Mouse (Mus musculus) embryonic facial prominence, embryonic 13.5 days (tissue): Measurements from ENCODE around the gene Spag16. TPM values are rescaled to one million over a fixed set of nuclear protein-coding genes. Genes with fewer than 3 reads are reported as not detected.
"Not testable (repeated sequence)": the region's sequence is repeated elsewhere in the genome, so short reads cannot be mapped to it uniquely, and the experiment has no call there.

Experiments
- ATAC-seq: fragments of 200-750 bp; cut with Nextera tagmentation; 2 replicates; pipeline ENCODE4 v1.8.0; 2017; ENCODE audit warnings: low read depth; ENCODE audit not compliant: insufficient number of reproducible peaks, insufficient read depth, low FRiP score, low TSS enrichment
- H3K27ac ChIP-seq: fragments of 300-500 bp; sonication (generic); 2 replicates; pipeline ENCODE4 v1.5.1; 2015; ENCODE audit warnings: moderate library complexity, mild to moderate bottlenecking, inconsistent platforms
- H3K27me3 ChIP-seq: fragments of 300-500 bp; sonication (generic); 2 replicates; pipeline ENCODE4 v1.6.1; 2015; ENCODE audit warnings: mild to moderate bottlenecking, inconsistent platforms
- H3K36me3 ChIP-seq: fragments of 300-500 bp; sonication (generic); 2 replicates; pipeline ENCODE4 v1.6.1; 2015; ENCODE audit warnings: mild to moderate bottlenecking, inconsistent platforms
- H3K4me1 ChIP-seq: fragments of 300-500 bp; sonication (generic); 2 replicates; pipeline ENCODE4 v1.6.1; 2015; ENCODE audit warnings: inconsistent platforms
- H3K4me2 ChIP-seq: fragments of 300-500 bp; sonication (generic); 2 replicates; pipeline ENCODE4 v1.6.1; 2015; ENCODE audit warnings: moderate library complexity, mild to moderate bottlenecking, inconsistent platforms
- H3K4me3 ChIP-seq: fragments of 300-500 bp; sonication (generic); 2 replicates; pipeline ENCODE4 v1.5.1; 2015; ENCODE audit warnings: mild to moderate bottlenecking, inconsistent platforms
- H3K9ac ChIP-seq: fragments of 300-500 bp; sonication (generic); 2 replicates; pipeline ENCODE4 v1.6.1; 2015; ENCODE audit warnings: mild to moderate bottlenecking, inconsistent platforms
- H3K9me3 ChIP-seq: fragments of 300-500 bp; sonication (generic); 2 replicates; pipeline ENCODE4 v1.6.1; 2016; ENCODE audit warnings: inconsistent platforms
- WGBS: fragments of 180-500 bp; shearing (Covaris S2); methylation state at CpG from one replicate; pipeline ENCODE4 v1.1.7; 2015; ENCODE audit warnings: mixed read lengths; 5-methylcytosine and 5-hydroxymethylcytosine counted together
- polyA plus RNA-seq: library from polyadenylated mRNA; unstranded; fragments of >200 nt; fragmentation: Nextera tagmentation; extraction: Ambion mirVana; gene quantifications from 2 replicates; pipeline ENCODE4 v1.2.1, GENCODE M21; 2015

Gene Spag16
- polyA plus RNA-seq, 1 experiment from 2014 or later = 0.91 TPM

DNA sequence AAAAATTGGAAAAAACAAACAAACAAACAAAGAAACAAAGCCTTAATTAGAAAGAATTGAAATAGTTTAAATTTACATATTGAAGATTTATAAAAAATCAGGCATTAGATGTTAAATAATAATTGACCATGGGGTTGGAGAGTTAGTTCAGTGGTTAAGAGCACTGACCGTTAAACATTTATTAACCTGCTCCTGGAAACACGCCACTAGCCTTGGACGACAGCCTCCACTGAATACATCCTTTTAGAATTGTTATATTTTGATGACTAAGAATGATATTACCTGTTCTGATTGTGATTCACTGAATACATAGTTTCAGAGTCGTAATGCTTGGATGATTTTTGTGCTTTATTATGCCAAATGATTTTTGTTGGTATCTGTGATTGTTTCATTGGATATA, 6.7 kb downstream of the Spag16 start:
- H3K4me2 ChIP-seq, H3K27ac ChIP-seq, H3K36me3 ChIP-seq, H3K27me3 ChIP-seq, H3K9me3 ChIP-seq, H3K4me1 ChIP-seq, H3K4me3 ChIP-seq, ATAC-seq, H3K9ac ChIP-seq: not testable (repeated sequence)
- WGBS = 86% methylated on average over 4 of the region's 4 CpGs

DNA sequence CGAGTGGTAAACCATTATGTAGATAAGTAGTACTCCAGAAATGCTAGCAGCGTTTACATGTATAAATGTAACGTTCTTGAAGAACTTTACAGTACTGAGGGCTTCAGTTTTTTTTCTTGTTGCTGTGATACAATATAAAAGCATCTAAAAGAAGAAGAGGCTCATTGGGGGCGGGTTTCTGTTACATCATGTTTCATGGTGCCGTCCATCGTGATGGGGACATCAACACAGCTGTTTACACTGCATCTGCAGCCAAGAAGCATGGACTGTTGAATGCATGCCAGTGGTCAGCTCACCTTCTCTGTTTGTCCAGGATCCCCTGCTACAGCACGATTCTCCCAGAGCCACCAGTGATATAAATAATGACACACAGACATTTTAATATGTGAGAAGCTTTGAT, 26.7 kb downstream of the Spag16 start:
- H3K27me3 ChIP-seq = no peaks in the 10 kb centered on the region
- 76% methylated on average over 7 of the region's 7 CpGs for WGBS
- H3K4me3 ChIP-seq = no peak overlapping the region
- no peaks in the 10 kb centered on the region for H3K4me1 ChIP-seq
- H3K27ac ChIP-seq = no peak overlapping the region
- ATAC-seq = no peak
- no peaks in the 10 kb centered on the region for H3K9me3 ChIP-seq
- H3K4me2 ChIP-seq = no peak overlapping the region
- no peaks in the 10 kb centered on the region for H3K36me3 ChIP-seq
- no peak overlapping the region for H3K9ac ChIP-seq

DNA sequence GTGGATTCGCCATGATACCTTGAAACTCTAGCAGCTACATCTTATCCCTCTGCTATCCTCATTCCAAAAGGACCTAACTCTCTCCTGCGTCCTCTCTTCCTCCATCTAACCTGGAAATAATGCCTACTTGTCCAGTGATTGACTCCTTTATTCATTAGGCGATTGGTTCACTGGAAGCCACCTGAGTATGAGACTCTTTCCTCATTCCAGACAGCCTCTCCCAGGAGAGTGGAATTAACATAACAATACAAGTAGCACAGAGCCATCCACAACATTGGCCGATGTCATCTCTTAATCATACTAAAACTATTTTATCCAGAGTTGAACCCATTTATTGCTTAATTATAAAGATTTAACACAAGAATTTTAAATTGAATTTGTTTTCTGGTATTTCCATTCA, 41.0 kb downstream of the Spag16 start:
- no peak for ATAC-seq
- no peak overlapping the region for H3K27ac ChIP-seq
- no peak overlapping the region for H3K4me2 ChIP-seq
- H3K9ac ChIP-seq = no peak overlapping the region
- no peak overlapping the region for H3K4me3 ChIP-seq
- no peaks in the 10 kb centered on the region for H3K36me3 ChIP-seq
- 82% methylated on average over 4 of the region's 4 CpGs for WGBS
- H3K9me3 ChIP-seq = no peaks in the 10 kb centered on the region
- no peaks in the 10 kb centered on the region for H3K4me1 ChIP-seq
- H3K27me3 ChIP-seq = no peaks in the 10 kb centered on the region

DNA sequence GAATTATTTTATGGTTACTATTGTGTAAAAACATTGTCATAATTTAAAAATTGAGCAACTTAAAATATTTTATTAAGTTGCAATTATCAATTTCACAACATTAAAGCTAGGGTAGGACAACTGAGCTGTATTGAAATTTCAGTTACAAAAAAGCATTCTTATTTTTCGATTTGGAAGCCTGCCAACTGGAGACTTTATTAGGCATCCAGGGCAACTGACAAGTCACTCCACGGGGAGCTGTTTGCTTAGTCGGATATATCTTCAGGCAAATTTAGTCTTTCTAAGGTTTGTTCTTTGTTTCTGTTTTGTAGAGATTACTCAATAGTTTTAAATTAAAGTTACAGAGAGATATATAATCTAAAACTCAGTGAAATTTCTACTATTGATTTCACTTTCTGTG, 129.8 kb downstream of the Spag16 start:
- Histone ChIP-seq H3K9ac (no peak overlapping the region), H3K9me3 (no peaks in the 10 kb centered on the region), H3K4me2 (no peak overlapping the region), H3K4me3 (no peak overlapping the region), H3K27ac (no peak overlapping the region), H3K27me3 (no peaks in the 10 kb centered on the region), H3K4me1 (no peaks in the 10 kb centered on the region), H3K36me3 (no peaks in the 10 kb centered on the region)
- ATAC-seq = no peak
- 42% methylated on average over 3 of the region's 3 CpGs for WGBS

DNA sequence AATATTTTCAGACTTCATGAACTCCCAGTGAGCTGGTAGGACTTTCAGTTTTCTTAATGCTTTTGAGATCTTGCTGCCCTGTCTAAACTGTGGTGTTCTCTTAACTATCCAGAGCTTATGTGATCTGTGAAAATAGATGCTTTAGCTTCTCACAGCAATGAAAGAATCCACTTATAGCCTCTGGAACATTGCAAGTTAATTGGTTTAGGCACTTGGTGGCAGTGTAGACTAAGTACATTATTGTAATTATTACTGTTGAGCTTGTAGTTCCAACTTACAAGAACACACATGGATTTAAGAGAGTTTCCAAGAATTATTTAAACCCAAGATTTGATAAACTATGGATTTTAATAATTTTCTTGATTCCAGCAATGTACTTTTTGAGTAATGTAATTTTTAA, 170.1 kb downstream of the Spag16 start:
- Histone ChIP-seq H3K27ac (no peak overlapping the region), H3K4me2 (no peak overlapping the region), H3K27me3 (no peaks in the 10 kb centered on the region), H3K9ac (no peak overlapping the region), H3K36me3 (no peaks in the 10 kb centered on the region), H3K4me3 (no peak overlapping the region), H3K4me1 (no peaks in the 10 kb centered on the region), H3K9me3 (no peaks in the 10 kb centered on the region)
- ATAC-seq = no peak

DNA sequence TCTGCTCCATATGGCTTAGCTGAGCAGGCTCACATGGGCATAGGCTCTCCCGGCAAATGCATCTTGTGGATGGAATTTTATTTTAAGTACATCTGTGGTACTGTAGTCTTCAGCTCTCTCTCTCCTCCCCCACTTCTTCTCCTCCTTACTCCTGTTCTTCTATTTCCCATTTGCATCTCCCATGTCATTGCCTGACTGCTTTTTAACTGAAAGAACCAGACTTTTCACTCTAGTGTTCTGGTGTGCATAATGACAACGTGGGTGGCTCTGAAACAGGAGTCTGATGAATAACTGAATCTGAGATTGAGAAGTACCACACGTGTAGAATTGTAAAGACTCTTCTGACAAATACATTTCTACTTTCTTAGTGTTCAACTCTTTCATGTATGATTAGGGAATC, 186.2 kb downstream of the Spag16 start:
- no peaks in the 10 kb centered on the region for H3K27me3 ChIP-seq
- 81% methylated on average over 3 of the region's 3 CpGs for WGBS
- H3K27ac ChIP-seq = no peak overlapping the region
- H3K9ac ChIP-seq = no peak overlapping the region
- no peak overlapping the region for H3K4me2 ChIP-seq
- no peaks in the 10 kb centered on the region for H3K4me1 ChIP-seq
- no peak for ATAC-seq
- H3K9me3 ChIP-seq = no peaks in the 10 kb centered on the region
- no peaks in the 10 kb centered on the region for H3K36me3 ChIP-seq
- H3K4me3 ChIP-seq = no peak overlapping the region

DNA sequence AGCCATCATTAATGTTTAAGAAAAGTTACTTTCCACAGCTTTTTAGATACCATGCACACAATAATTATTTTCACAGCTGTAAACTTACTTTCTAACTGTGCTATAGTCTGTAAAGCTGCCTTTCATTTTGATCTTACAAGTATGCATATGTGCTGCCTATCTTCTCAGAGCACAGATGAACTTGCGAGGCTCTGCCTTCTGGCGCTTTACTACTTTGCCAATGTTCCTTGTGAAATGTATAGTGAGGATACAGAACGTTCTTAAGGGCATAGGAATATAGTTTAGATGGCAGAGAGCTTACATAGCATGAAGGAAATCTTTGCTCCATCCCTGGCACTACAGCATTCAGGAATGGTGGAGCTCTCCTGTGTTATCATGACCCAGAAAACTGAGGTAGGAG, 210.6 kb downstream of the Spag16 start:
- H3K27me3 ChIP-seq = no peaks in the 10 kb centered on the region
- H3K9ac ChIP-seq = no peak overlapping the region
- no peak overlapping the region for H3K4me3 ChIP-seq
- H3K4me1 ChIP-seq = no peaks in the 10 kb centered on the region
- no peak for ATAC-seq
- no peak overlapping the region for H3K4me2 ChIP-seq
- H3K36me3 ChIP-seq = no peaks in the 10 kb centered on the region
- 84% methylated on average over 3 of the region's 3 CpGs for WGBS
- H3K27ac ChIP-seq = no peak overlapping the region
- no peaks in the 10 kb centered on the region for H3K9me3 ChIP-seq

DNA sequence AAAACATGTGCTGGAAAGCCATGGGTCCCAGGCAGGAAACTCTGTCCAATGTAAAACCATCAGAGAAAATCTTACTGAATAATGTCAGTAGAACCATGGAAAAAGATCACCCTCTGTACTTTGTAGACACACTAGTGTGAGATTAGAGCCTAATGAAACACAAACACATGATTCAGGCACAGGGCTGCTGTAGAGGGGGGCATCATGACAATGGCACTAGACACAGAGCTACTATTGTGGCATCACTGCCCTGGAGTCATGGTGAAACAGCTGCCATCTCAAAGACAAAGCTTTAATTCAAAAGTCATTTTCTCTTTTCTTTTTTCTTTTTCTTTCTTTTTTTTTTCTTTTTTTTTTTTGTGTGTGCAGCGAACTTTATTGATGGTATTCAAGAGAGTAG, 240.6 kb downstream of the Spag16 start:
- 64% methylated on average over 1 of the region's 1 CpGs for WGBS
- no peaks in the 10 kb centered on the region for H3K36me3 ChIP-seq
- ATAC-seq = no peak

DNA sequence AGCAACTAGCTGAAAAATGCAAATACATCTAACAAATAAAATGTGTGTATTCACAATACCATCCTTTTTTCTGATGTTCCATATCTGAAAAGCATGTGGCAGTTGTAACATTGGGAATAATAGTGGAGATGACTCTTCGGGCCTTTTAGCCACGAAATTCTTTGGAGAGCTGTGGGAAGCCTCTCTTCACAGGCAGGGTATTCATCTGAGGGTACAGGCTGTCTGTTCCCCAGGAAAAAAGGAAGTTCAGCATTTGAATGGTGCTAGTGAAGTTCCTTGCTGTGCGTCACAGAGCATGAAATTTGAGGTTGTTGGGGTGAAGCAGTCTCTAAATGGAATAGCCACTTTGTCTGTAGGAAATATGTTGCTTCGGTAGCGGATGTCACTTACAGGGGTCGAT, 246.7 kb downstream of the Spag16 start:
- no peak overlapping the region for H3K4me2 ChIP-seq
- no peaks in the 10 kb centered on the region for H3K9me3 ChIP-seq
- H3K27ac ChIP-seq = no peak overlapping the region
- 30% methylated on average over 6 of the region's 6 CpGs for WGBS
- H3K4me1 ChIP-seq = no peaks in the 10 kb centered on the region
- H3K9ac ChIP-seq = no peak overlapping the region
- no peaks in the 10 kb centered on the region for H3K36me3 ChIP-seq
- no peak for ATAC-seq
- no peaks in the 10 kb centered on the region for H3K27me3 ChIP-seq
- H3K4me3 ChIP-seq = no peak overlapping the region

More for the DNA sequence above, 240.6 kb downstream of the Spag16 start:
- no peak overlapping the region for H3K4me2 ChIP-seq
- H3K27ac ChIP-seq = no peak overlapping the region
- H3K9me3 ChIP-seq = no peaks in the 10 kb centered on the region
- no peaks in the 10 kb centered on the region for H3K27me3 ChIP-seq
- no peak overlapping the region for H3K9ac ChIP-seq
- no peak overlapping the region for H3K4me3 ChIP-seq
- peaks cover 5% of the 10 kb centered on the region; the same call in 1 of the 2 replicates for H3K4me1 ChIP-seq

DNA sequence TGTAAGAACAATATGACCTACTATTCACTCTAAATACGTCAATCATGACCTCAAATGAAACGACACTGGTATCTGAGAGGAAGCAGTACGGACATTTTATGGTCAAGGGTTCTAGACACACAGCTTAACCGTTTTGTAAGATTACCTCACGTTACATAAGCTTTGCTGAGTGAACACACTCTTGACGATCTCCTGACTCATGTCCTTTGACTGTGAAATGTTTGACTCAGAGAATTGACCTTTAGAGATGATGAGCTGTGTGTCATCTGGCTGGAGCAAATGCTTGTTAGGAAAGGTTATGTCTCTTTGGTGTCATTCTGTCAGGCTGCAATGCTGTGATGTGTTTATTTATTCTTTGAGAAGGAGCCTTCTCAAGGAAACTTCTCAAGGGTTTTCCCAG, 252.0 kb downstream of the Spag16 start:
- no peak overlapping the region for H3K9ac ChIP-seq
- ATAC-seq = no peak
- H3K4me3 ChIP-seq = no peak overlapping the region
- no peak overlapping the region for H3K27ac ChIP-seq
- no peaks in the 10 kb centered on the region for H3K27me3 ChIP-seq
- no peaks in the 10 kb centered on the region for H3K9me3 ChIP-seq
- no peak overlapping the region for H3K4me2 ChIP-seq
- no peaks in the 10 kb centered on the region for H3K36me3 ChIP-seq
- 78% methylated on average over 6 of the region's 6 CpGs for WGBS
- no peaks in the 10 kb centered on the region for H3K4me1 ChIP-seq

DNA sequence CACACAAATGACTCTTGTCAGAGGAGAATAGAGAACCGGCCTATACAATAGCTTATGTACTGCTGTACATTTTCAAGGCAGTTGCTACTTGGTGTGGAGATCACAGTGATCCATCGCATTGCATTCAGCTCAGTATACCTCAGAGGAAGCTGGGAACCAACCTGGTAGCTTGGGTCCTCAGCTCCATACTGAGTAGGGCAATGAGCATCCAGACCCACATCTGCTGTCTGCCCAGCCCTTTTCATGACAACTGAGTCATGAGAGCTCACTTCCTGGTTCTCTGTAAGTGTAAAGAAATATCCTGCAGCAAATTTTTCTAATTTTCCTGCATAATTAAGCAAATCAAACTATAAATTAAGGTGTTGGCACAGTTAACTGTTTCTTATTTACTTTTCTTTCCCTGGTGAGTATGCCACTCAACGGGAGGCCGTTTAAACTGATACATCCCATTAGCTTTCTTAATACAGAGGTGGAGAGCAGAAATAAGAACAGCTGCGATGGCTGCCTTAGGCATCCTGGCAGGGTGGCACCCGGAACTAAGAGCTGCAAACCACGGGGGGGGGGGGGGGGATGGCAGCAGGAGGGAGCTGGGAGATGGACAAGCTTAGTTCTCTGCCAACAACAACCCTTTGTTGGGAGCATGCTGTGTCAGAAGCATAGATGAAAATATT, 255.6 kb downstream of the Spag16 start:
- Histone ChIP-seq H3K27ac (no peak overlapping the region), H3K36me3 (no peaks in the 10 kb centered on the region), H3K4me2 (no peak overlapping the region), H3K4me3 (no peak overlapping the region), H3K9ac (no peak overlapping the region), H3K27me3 (no peaks in the 10 kb centered on the region), H3K9me3 (no peaks in the 10 kb centered on the region), H3K4me1 (no peaks in the 10 kb centered on the region)
- 55% methylated on average over 7 of the region's 7 CpGs for WGBS
- ATAC-seq = no peak

DNA sequence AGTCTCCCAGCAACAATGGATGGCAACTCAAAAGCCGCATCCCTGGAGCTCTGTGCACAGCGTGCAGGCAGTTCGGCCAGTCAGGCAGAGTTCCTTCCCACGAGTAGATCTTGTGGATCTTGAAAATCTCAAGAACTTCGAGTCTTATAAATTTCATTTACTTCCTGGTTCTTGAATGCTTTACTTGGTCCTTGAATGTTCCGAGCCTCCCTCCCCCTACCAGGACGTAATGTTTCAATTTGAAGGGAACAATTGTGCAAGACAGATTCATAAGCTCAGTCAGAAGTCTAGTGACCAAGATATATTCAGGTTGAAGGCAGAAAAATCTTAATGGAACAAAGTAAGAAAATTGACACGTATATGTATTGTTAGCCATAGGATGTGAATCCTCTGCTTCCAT, 277.9 kb downstream of the Spag16 start:
- Histone ChIP-seq H3K27me3 (no peaks in the 10 kb centered on the region), H3K9me3 (no peaks in the 10 kb centered on the region), H3K36me3 (no peaks in the 10 kb centered on the region), H3K4me1 (no peaks in the 10 kb centered on the region), H3K9ac (no peak overlapping the region), H3K4me2 (no peak overlapping the region), H3K4me3 (no peak overlapping the region), H3K27ac (no peak overlapping the region)
- ATAC-seq = no peak
- 88% methylated on average over 8 of the region's 8 CpGs for WGBS
